Mouse (Mus musculus) spleen, adult 2 months (tissue): ENCODE data around the gene Shc3.

Source experiments
- CTCF ChIP-seq: fragments of 200-500 bp; IDR thresholded peaks from 2 replicates; pipeline ENCODE4 v1.5.1; 2011; ENCODE audit warnings: mild to moderate bottlenecking, inconsistent platforms; ENCODE audit not compliant: insufficient read depth, insufficient read length, insufficient replicate concordance; ENCODE audit errors: extremely low read depth
- POLR2A ChIP-seq: fragments of 200-500 bp; IDR thresholded peaks from 2 replicates; pipeline ENCODE4 v1.6.1; 2011; ENCODE audit warnings: low read depth, low read length, inconsistent platforms

GRCm38 (mm10) chr13:51420861-51421260 is 148.4 kb downstream of the Shc3 start:
- no peak for TF ChIP-seq POLR2A
- no peak for TF ChIP-seq CTCF
